33 mouse cellular contexts compared by ENCODE assay signal in the genomic region with DNA sequence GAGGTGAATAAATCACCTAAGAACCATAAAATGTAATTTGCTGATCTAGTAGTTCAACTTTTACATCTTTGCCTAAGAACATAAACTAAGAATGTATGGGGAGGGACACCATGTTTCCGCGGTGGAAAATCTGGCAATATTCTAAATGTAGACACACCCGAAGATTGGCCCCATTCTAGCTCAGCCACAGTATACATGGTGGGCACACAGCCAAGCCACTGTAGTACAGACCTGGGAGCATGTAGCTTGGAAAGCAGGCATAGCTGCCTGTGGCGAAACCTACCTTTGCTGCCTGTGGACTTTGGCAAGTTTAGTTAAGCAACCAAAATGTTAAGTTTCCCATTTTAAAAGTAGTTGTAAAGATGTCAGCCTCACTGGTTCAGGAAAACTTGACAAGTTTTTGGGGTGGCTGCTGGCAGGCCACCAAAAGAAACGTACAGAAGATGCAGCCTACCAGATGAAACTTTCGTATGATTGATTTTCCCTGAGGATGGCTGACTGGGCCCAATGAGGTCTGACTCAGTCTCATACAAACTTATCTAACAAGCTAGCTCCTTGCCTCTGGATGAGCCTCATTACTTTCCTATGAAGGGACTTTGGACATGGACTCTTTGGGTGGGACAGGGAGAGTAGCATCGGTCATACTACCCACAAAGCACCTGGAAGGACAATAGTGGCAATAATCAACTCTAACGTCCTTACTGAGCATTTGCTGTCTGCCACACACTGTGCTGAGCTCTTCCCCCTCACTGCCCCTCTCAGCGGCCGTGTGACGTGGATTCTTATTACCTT. TPM values are rescaled to one million over a fixed set of nuclear protein-coding genes. Genes with fewer than 3 reads are reported as not detected.
DNase-seq lines count a peak whose midpoint lies in the region; ATAC-seq and TF ChIP-seq lines count a peak whose summit lies in the region.
"Had no signal": no experiment of that assay in that cellular context is flagged by ENCODE, and none has a peak within 500 bp of the region (broad histone marks: within the 10 kb centered on the region; RNA-seq: fewer than 3 reads in every experiment).

No protein-coding gene starts in this region.

- H3K4me3 ChIP-seq in embryonic facial prominence, embryonic 14.5 days (ENCODE audit: low read depth, low read length): no peak overlapping the region
- H3K4me3 ChIP-seq in embryonic facial prominence, embryonic 10.5 days: no peak overlapping the region
- H3K4me3 ChIP-seq in liver, postnatal 0 days (ENCODE audit: low read depth, low read length): no peak overlapping the region
- no peak overlapping the region for H3K4me3 ChIP-seq in intestine, embryonic 15.5 days (replicated peaks)
- no peak overlapping the region for H3K4me3 ChIP-seq in limb, embryonic 15.5 days
- no peak overlapping the region for H3K4me3 ChIP-seq in hindbrain, embryonic 13.5 days
- H3K4me3 ChIP-seq in midbrain, embryonic 15.5 days: no peak overlapping the region
- H3K4me3 ChIP-seq: heart, embryonic 10.5 days; heart, embryonic 15.5 days; kidney, embryonic 15.5 days; layer of hippocampus, adult 2 months; left cerebral cortex, adult 2 months; liver, embryonic 13.5 days; lung, embryonic 15.5 days; midbrain, embryonic 10.5 days; myocyte; neural tube, embryonic 13.5 days had no signal

- no peaks in the 10 kb centered on the region for H3K36me3 ChIP-seq in embryonic facial prominence, embryonic 14.5 days (ENCODE audit: control insufficient read depth, insufficient read depth, low read length)
- H3K36me3 ChIP-seq in embryonic facial prominence, embryonic 10.5 days (replicated peaks): no peaks in the 10 kb centered on the region
- H3K36me3 ChIP-seq in liver, postnatal 0 days (replicated peaks; ENCODE audit: insufficient read depth, low read length): no peaks in the 10 kb centered on the region
- no peaks in the 10 kb centered on the region for H3K36me3 ChIP-seq in intestine, embryonic 15.5 days
- no peaks in the 10 kb centered on the region for H3K36me3 ChIP-seq in limb, embryonic 15.5 days
- H3K36me3 ChIP-seq in hindbrain, embryonic 13.5 days: no peaks in the 10 kb centered on the region
- no peaks in the 10 kb centered on the region for H3K36me3 ChIP-seq in midbrain, embryonic 15.5 days (replicated peaks)
- H3K36me3 ChIP-seq: G1E; heart, embryonic 10.5 days; heart, embryonic 15.5 days; kidney, embryonic 15.5 days; liver, embryonic 13.5 days; lung, embryonic 15.5 days; midbrain, embryonic 10.5 days; neural tube, embryonic 13.5 days had no signal

- no peak overlapping the region for H3K9ac ChIP-seq in embryonic facial prominence, embryonic 14.5 days (ENCODE audit: low read depth, low read length)
- no peak overlapping the region for H3K9ac ChIP-seq in liver, postnatal 0 days (replicated peaks)
- H3K9ac ChIP-seq in intestine, embryonic 15.5 days: no peak overlapping the region
- no peak overlapping the region for H3K9ac ChIP-seq in limb, embryonic 15.5 days
- no peak overlapping the region for H3K9ac ChIP-seq in hindbrain, embryonic 13.5 days
- no peak overlapping the region for H3K9ac ChIP-seq in midbrain, embryonic 15.5 days
- H3K9ac ChIP-seq: forebrain, postnatal 0 days; heart, embryonic 15.5 days; kidney, embryonic 15.5 days; liver, embryonic 13.5 days; lung, embryonic 15.5 days; neural tube, embryonic 13.5 days had no signal

- no peak overlapping the region for H3K4me2 ChIP-seq in embryonic facial prominence, embryonic 14.5 days (ENCODE audit: low read depth, low read length)
- no peak overlapping the region for H3K4me2 ChIP-seq in liver, postnatal 0 days (ENCODE audit: low read depth, low read length)
- no peak overlapping the region for H3K4me2 ChIP-seq in intestine, embryonic 15.5 days (replicated peaks)
- no peak overlapping the region for H3K4me2 ChIP-seq in limb, embryonic 15.5 days
- H3K4me2 ChIP-seq in hindbrain, embryonic 13.5 days: no peak overlapping the region
- H3K4me2 ChIP-seq in midbrain, embryonic 15.5 days: no peak overlapping the region
- H3K4me2 ChIP-seq: heart, embryonic 15.5 days; kidney, embryonic 15.5 days; liver, embryonic 13.5 days; lung, embryonic 15.5 days; neural tube, embryonic 13.5 days had no signal

- TF ChIP-seq CTCF in liver, postnatal 0 days (IDR thresholded peaks at IDR 0.05; ENCODE audit: low read depth): no peak

- TF ChIP-seq EP300 in liver, postnatal 0 days (IDR thresholded peaks at IDR 0.05; ENCODE audit: low read depth): no peak

- peaks cover 2% of the 10 kb centered on the region; the same call in 1 of the 2 replicates for H3K4me1 ChIP-seq in embryonic facial prominence, embryonic 14.5 days (ENCODE audit: control insufficient read depth, insufficient read depth, low read length)
- peaks cover 11% of the 10 kb centered on the region for H3K4me1 ChIP-seq in embryonic facial prominence, embryonic 10.5 days
- no peaks in the 10 kb centered on the region for H3K4me1 ChIP-seq in liver, postnatal 0 days (ENCODE audit: insufficient read depth)
- H3K4me1 ChIP-seq in intestine, embryonic 15.5 days (replicated peaks): peaks cover 9% of the 10 kb centered on the region
- peaks cover 20% of the 10 kb centered on the region for H3K4me1 ChIP-seq in limb, embryonic 15.5 days
- peaks cover 5% of the 10 kb centered on the region; the same call in 1 of the 2 replicates for H3K4me1 ChIP-seq in hindbrain, embryonic 13.5 days (replicated peaks)
- no peaks in the 10 kb centered on the region; the same call in 1 of the 2 replicates for H3K4me1 ChIP-seq in midbrain, embryonic 15.5 days
- H3K4me1 ChIP-seq: heart, embryonic 15.5 days; liver, embryonic 13.5 days had no signal

- no peak overlapping the region for H3K27ac ChIP-seq in embryonic facial prominence, embryonic 14.5 days (replicated peaks; ENCODE audit: low read depth, low read length)
- H3K27ac ChIP-seq in embryonic facial prominence, embryonic 10.5 days (replicated peaks): no peak overlapping the region
- H3K27ac ChIP-seq in liver, postnatal 0 days (ENCODE audit: low read depth): no peak overlapping the region
- H3K27ac ChIP-seq in intestine, embryonic 15.5 days: no peak overlapping the region
- peak overlapping the region; percentile 71 for H3K27ac ChIP-seq in limb, embryonic 15.5 days
- no peak overlapping the region for H3K27ac ChIP-seq in hindbrain, embryonic 13.5 days
- H3K27ac ChIP-seq in midbrain, embryonic 15.5 days: no peak overlapping the region
- H3K27ac ChIP-seq: heart, embryonic 10.5 days; heart, embryonic 15.5 days; hindbrain, postnatal 0 days; kidney, embryonic 15.5 days; layer of hippocampus, adult 2 months; left cerebral cortex, adult 2 months; liver, embryonic 13.5 days; lung, embryonic 15.5 days; midbrain, embryonic 10.5 days; neural tube, embryonic 13.5 days had no signal

- ATAC-seq in embryonic facial prominence, embryonic 14.5 days (ENCODE audit: low read depth): no peak
- peak; percentile 70; the same call in 1 of the 2 replicates for ATAC-seq in liver, postnatal 0 days
- peak; percentile 59 for ATAC-seq in intestine, embryonic 15.5 days
- ATAC-seq in limb, embryonic 15.5 days (ENCODE audit: insufficient number of reproducible peaks, low FRiP score, low TSS enrichment, low read depth): peak; percentile 54; the same call in 1 of the 2 replicates
- no peak for ATAC-seq in hindbrain, embryonic 13.5 days (ENCODE audit: low FRiP score)
- ATAC-seq in midbrain, embryonic 15.5 days (replicated peaks): no peak
- ATAC-seq: forebrain, postnatal 0 days; hindbrain, postnatal 0 days; Patski had no signal

- WGBS in embryonic facial prominence, embryonic 14.5 days: 71% methylated on average over 11 of the region's 11 CpGs
- WGBS in embryonic facial prominence, embryonic 10.5 days: 87% methylated on average over 11 of the region's 11 CpGs
- 61% methylated on average over 11 of the region's 11 CpGs for WGBS in liver, postnatal 0 days (ENCODE audit: insufficient replicate concordance)
- 54% methylated on average over 11 of the region's 11 CpGs for WGBS in intestine, embryonic 15.5 days
- 47% methylated on average over 11 of the region's 11 CpGs for WGBS in limb, embryonic 15.5 days
- WGBS in hindbrain, embryonic 13.5 days: 84% methylated on average over 11 of the region's 11 CpGs
- WGBS in midbrain, embryonic 15.5 days: 82% methylated on average over 11 of the region's 11 CpGs

- H3K27me3 ChIP-seq in embryonic facial prominence, embryonic 14.5 days (replicated peaks; ENCODE audit: control insufficient read depth, insufficient read depth, low read length): no peaks in the 10 kb centered on the region
- H3K27me3 ChIP-seq in embryonic facial prominence, embryonic 10.5 days (replicated peaks; ENCODE audit: low read depth, poor library complexity, severe bottlenecking): no peaks in the 10 kb centered on the region
- no peaks in the 10 kb centered on the region for H3K27me3 ChIP-seq in liver, postnatal 0 days (ENCODE audit: insufficient read depth, low read length)
- no peaks in the 10 kb centered on the region for H3K27me3 ChIP-seq in intestine, embryonic 15.5 days (replicated peaks)
- H3K27me3 ChIP-seq in limb, embryonic 15.5 days: no peaks in the 10 kb centered on the region
- no peaks in the 10 kb centered on the region for H3K27me3 ChIP-seq in hindbrain, embryonic 13.5 days
- H3K27me3 ChIP-seq in midbrain, embryonic 15.5 days (replicated peaks): no peaks in the 10 kb centered on the region
- H3K27me3 ChIP-seq: kidney, embryonic 15.5 days; liver, embryonic 13.5 days; lung, embryonic 15.5 days; neural tube, embryonic 13.5 days; Patski had no signal

- DNase-seq in embryonic facial prominence, embryonic 14.5 days (ENCODE audit: low spot score): peak; percentile 78
- DNase-seq in embryonic facial prominence, embryonic 10.5 days (ENCODE audit: low spot score): no peak
- peak; percentile 53 for DNase-seq in liver, postnatal 0 days
- DNase-seq in liver: no peak
- DNase-seq: adrenal gland, postnatal 10 days; cerebellum, adult 8-10 months; cerebellum, postnatal 25 days; forebrain, postnatal 0 days; gastrocnemius, postnatal 10 days; kidney, adult 11 months; kidney, postnatal 25 days; liver, embryonic 13.5 days; right cerebral cortex, postnatal 4 days; thymus, adult 2 months; thymus, postnatal 36 days had no signal

- peaks cover 8% of the 10 kb centered on the region; the same call in 1 of the 2 replicates for H3K9me3 ChIP-seq in embryonic facial prominence, embryonic 14.5 days (ENCODE audit: control insufficient read depth, low read length)
- no peaks in the 10 kb centered on the region for H3K9me3 ChIP-seq in embryonic facial prominence, embryonic 10.5 days
- 0 out of 2 replicates have a peak, but pooled peaks cover 3% of the 10 kb centered on the region for H3K9me3 ChIP-seq in liver, postnatal 0 days (ENCODE audit: low read length)
- H3K9me3 ChIP-seq in intestine, embryonic 15.5 days: no peaks in the 10 kb centered on the region
- no peaks in the 10 kb centered on the region for H3K9me3 ChIP-seq in limb, embryonic 15.5 days
- no peaks in the 10 kb centered on the region for H3K9me3 ChIP-seq in hindbrain, embryonic 13.5 days
- no peaks in the 10 kb centered on the region for H3K9me3 ChIP-seq in midbrain, embryonic 15.5 days
- H3K9me3 ChIP-seq: G1E; heart, embryonic 15.5 days; kidney, embryonic 15.5 days; liver, embryonic 13.5 days; lung, embryonic 15.5 days; midbrain, embryonic 10.5 days; neural tube, embryonic 13.5 days had no signal

RNA-seq across cellular contexts. Expression of gene Tekt3, which starts 25.8 kb away (rescaled TPM):
- polyA plus RNA-seq in embryonic facial prominence, embryonic 14.5 days (2014; fragmentation: Nextera tagmentation; extraction: Ambion mirVana): 0.10 TPM in 1 of 2 replicates, not detected in the other
- polyA plus RNA-seq in embryonic facial prominence, embryonic 10.5 days (2016; fragmentation: Nextera tagmentation; extraction: Ambion mirVana): not detected in 2 replicates
- polyA plus RNA-seq in liver, postnatal 0 days (2015; fragmentation: Nextera tagmentation; extraction: Ambion mirVana): not detected in 2 replicates
- 0.08 TPM in 1 of 2 replicates, not detected in the other for polyA plus RNA-seq in intestine, embryonic 15.5 days (2015; fragmentation: Nextera tagmentation; extraction: Ambion mirVana)
- 0.16 and 0.22 TPM in 2 replicates for polyA plus RNA-seq in limb, embryonic 15.5 days (2015; fragmentation: Nextera tagmentation; extraction: Ambion mirVana)
- polyA plus RNA-seq in hindbrain, embryonic 13.5 days (2015; fragmentation: Nextera tagmentation; extraction: Ambion mirVana): not detected in 2 replicates
- not detected in 2 replicates for polyA plus RNA-seq in midbrain, embryonic 15.5 days (2015; fragmentation: Nextera tagmentation; extraction: Ambion mirVana)
- polyA plus RNA-seq: embryonic facial prominence, embryonic 11.5 days; forebrain, embryonic 11.5 days; G1E; heart, embryonic 10.5 days; heart, embryonic 15.5 days; hindbrain, postnatal 0 days; kidney, embryonic 15.5 days; liver, embryonic 13.5 days; midbrain, embryonic 10.5 days; myocyte; neural tube, embryonic 13.5 days; Patski had no signal

Comparison
In these comparisons a context has a peak if more than half of its experiments do, and no peak if none do; other contexts are left out.
1. DNase-seq: peak in embryonic facial prominence, embryonic 14.5 days (single experiment) and liver, postnatal 0 days (single experiment); none in embryonic facial prominence, embryonic 10.5 days (single experiment) and liver (single experiment).
2. ATAC-seq: peak in liver, postnatal 0 days (single experiment), intestine, embryonic 15.5 days (single experiment) and limb, embryonic 15.5 days (single experiment); none in embryonic facial prominence, embryonic 14.5 days (single experiment), hindbrain, embryonic 13.5 days (single experiment) and midbrain, embryonic 15.5 days (single experiment).